Mouse (Mus musculus) midbrain, embryonic 11.5 days (tissue): ENCODE measurements around the gene Imp3. TPM values are rescaled to one million over a fixed set of nuclear protein-coding genes. Genes with fewer than 3 reads are reported as not detected.

Experiments used
- ATAC-seq: fragments of 200-750 bp; cut with Nextera tagmentation; 2 replicates; pipeline ENCODE4 v1.8.0; 2017; ENCODE audit warnings: moderate TSS enrichment, moderate library complexity; ENCODE audit not compliant: low FRiP score
- DNase-seq: peaks from one replicate; pipeline ENCODE4 v3.0.0; 2015; ENCODE audit warnings: low spot score; ENCODE audit errors: missing footprints
- H3K27ac ChIP-seq: fragments of 300-500 bp; sonication (generic); 2 replicates; pipeline ENCODE4 v1.5.1; 2014; ENCODE audit warnings: low read depth, low read length
- H3K27me3 ChIP-seq: fragments of 300-500 bp; sonication (generic); 2 replicates; pipeline ENCODE4 v1.6.1; 2014; ENCODE audit warnings: mild to moderate bottlenecking, low read length, moderate library complexity, mixed read lengths; ENCODE audit not compliant: control insufficient read depth, insufficient read depth
- H3K36me3 ChIP-seq: fragments of 300-500 bp; sonication (generic); 2 replicates; pipeline ENCODE4 v1.6.1; 2014; ENCODE audit warnings: mild to moderate bottlenecking, low read length, moderate library complexity, mixed read lengths; ENCODE audit not compliant: control insufficient read depth, insufficient read depth
- H3K4me1 ChIP-seq: fragments of 300-500 bp; sonication (generic); 2 replicates; pipeline ENCODE4 v1.6.1; 2014; ENCODE audit warnings: low read length; ENCODE audit not compliant: control insufficient read depth, insufficient read depth
- H3K4me2 ChIP-seq: fragments of 300-500 bp; sonication (generic); 2 replicates; pipeline ENCODE4 v1.6.1; 2014; ENCODE audit warnings: mild to moderate bottlenecking, moderate library complexity
- H3K4me3 ChIP-seq: fragments of 300-500 bp; sonication (generic); 2 replicates; pipeline ENCODE4 v1.5.1; 2014; ENCODE audit warnings: low read depth, low read length
- H3K9ac ChIP-seq: fragments of 300-500 bp; sonication (generic); 2 replicates; pipeline ENCODE4 v1.6.1; 2014; ENCODE audit warnings: low read length
- H3K9me3 ChIP-seq: fragments of 300-500 bp; sonication (generic); 2 replicates; pipeline ENCODE4 v1.6.1; 2016; ENCODE audit warnings: low read length; ENCODE audit not compliant: control insufficient read depth
- WGBS: fragments of 180-500 bp; shearing (Covaris S2); extraction: QIAGEN DNeasy Blood & Tissue Kit; methylation state at CpG from one replicate; pipeline ENCODE4 v1.1.7; 2014; 5-methylcytosine and 5-hydroxymethylcytosine counted together
- polyA plus RNA-seq: library from polyadenylated mRNA; unstranded; fragments of >200 nt; fragmentation: Nextera tagmentation; extraction: Ambion mirVana; gene quantifications from 2 replicates; pipeline ENCODE4 v1.2.1, GENCODE M21; 2014

Imp3 gene
- polyA plus RNA-seq, 1 experiment from 2014 or later, result 57.0 TPM

DNA sequence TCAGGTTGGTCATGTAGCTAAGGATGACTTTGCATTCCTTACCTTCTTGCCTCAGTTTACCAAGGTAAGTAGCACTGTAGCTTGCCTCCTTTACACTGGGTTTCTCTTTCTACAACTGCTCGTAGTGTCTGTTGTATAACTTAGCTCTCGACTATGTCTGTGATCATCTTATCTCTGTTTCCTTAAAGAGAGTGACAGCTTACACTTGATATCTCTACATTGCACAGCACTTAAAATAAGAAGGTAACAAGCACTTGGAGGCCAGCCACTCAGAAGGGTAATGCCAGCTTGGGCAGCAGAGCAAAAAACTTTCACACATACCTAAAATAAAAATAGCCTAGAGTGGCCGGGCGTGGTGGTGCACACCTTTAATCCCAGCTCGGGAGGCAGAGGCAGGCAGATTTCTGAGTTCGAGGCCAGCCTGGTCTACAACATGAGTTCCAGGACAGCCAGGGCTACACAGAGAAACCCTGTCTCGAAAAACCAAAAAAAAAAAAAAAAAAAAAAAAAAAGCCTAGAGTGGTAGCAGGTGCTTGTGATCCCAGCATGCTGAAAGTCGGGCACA lies 36.8 kb downstream of the Imp3 start:
- no peak overlapping the region for H3K4me3 ChIP-seq
- DNase-seq (no peak), ATAC-seq (no peak)
- no peak overlapping the region for H3K9ac ChIP-seq
- no peak overlapping the region for H3K4me2 ChIP-seq
- no peaks in the 10 kb centered on the region for H3K27me3 ChIP-seq
- no peaks in the 10 kb centered on the region for H3K36me3 ChIP-seq
- no peaks in the 10 kb centered on the region for H3K4me1 ChIP-seq
- WGBS, result 90% methylated on average over 8 of the region's 8 CpGs
- no peak overlapping the region for H3K27ac ChIP-seq
- H3K9me3 ChIP-seq, result no peaks in the 10 kb centered on the region

DNA sequence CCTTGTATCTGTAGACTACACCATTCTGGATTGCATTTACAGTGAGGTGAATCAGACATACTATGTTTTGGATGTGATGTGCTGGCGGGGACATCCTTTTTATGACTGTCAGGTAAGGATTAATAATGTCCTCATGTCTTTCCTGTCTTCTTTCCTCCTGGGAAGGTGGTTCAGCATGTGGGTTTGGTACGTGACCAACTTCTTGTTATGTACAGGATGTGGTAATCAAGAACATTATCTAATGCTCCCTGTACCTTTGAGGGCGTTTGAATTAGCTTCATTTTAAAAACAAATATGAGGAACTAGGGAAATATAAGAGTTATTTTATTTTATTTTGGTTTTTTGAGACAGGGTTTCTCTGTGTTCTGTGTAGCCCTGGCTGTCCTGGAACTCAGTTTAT lies 37.9 kb downstream of the Imp3 start:
- Histone ChIP-seq H3K4me3 (no peak overlapping the region), H3K27me3 (no peaks in the 10 kb centered on the region), H3K9me3 (no peaks in the 10 kb centered on the region), H3K36me3 (no peaks in the 10 kb centered on the region), H3K27ac (no peak overlapping the region), H3K9ac (no peak overlapping the region), H3K4me2 (no peak overlapping the region), H3K4me1 (no peaks in the 10 kb centered on the region)
- ATAC-seq (no peak), DNase-seq (no peak)
- 89% methylated on average over 3 of the region's 3 CpGs for WGBS

DNA sequence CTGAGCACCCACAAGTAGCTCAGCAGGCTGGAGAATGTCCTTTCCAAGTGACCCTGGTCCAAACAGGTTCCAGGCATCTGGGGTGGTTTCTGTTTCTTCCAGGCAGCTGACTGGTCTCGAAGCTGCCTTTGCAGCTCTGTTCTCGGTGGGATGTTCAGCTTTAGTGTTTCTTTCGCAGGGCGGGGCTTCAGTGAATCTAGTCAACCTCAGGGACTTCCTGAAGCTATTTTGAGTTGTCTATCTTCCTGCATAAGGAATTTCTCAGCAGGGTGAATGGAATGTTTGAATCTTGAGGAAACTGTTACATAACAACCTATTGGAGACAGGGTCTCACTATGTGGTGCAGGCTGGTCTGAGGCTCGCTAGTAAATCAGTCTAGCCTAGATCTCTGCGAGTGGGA lies 42.9 kb downstream of the Imp3 start:
- no peak for DNase-seq
- H3K27me3 ChIP-seq, result no peaks in the 10 kb centered on the region
- ATAC-seq, result no peak
- 87% methylated on average over 6 of the region's 6 CpGs for WGBS
- H3K4me2 ChIP-seq, result no peak overlapping the region
- H3K9me3 ChIP-seq, result no peaks in the 10 kb centered on the region
- H3K4me3 ChIP-seq, result no peak overlapping the region
- no peaks in the 10 kb centered on the region for H3K36me3 ChIP-seq
- no peak overlapping the region for H3K27ac ChIP-seq
- no peaks in the 10 kb centered on the region for H3K4me1 ChIP-seq
- no peak overlapping the region for H3K9ac ChIP-seq

DNA sequence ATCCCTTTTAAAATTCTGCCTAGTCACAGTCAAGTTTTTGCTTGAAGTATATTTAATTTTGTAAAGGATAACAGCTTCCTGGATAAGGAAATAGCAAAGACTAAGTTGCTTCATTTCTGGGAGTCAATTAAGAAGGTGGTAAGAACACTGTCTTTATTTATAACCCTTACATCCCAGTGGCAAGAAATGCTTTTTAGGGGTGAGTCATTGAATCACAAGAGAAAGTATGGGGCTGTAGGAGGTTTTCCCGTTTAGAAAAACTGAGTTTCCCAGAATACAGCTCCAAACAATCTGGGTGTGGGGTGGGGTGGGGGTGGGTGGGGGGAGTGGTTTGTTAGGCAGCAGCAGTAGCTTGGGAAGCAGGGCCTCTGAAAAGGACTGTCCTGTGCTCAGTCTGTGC lies 44.2 kb downstream of the Imp3 start:
- no peak overlapping the region for H3K9ac ChIP-seq
- no peaks in the 10 kb centered on the region for H3K4me1 ChIP-seq
- DNase-seq (no peak), ATAC-seq (no peak)
- no peak overlapping the region for H3K4me3 ChIP-seq
- no peaks in the 10 kb centered on the region for H3K9me3 ChIP-seq
- no peaks in the 10 kb centered on the region for H3K27me3 ChIP-seq
- no peaks in the 10 kb centered on the region for H3K36me3 ChIP-seq
- H3K27ac ChIP-seq, result no peak overlapping the region
- 76% methylated on average over 1 of the region's 1 CpGs for WGBS
- no peak overlapping the region for H3K4me2 ChIP-seq

Other genes starting within 250 kb of the Imp3 start
- 4.3 and 5.7 TPM in 2 replicates for gene Lingo1, start 141.0 kb upstream of the Imp3 start, polyA plus RNA-seq
- not detected in 2 replicates for gene Odf3l1, start 72.8 kb upstream of the Imp3 start, polyA plus RNA-seq
- 1.1 and 1.4 TPM in 2 replicates for gene Cspg4, start 72.4 kb upstream of the Imp3 start, polyA plus RNA-seq
- gene Snx33, start 9.1 kb upstream of the Imp3 start, polyA plus RNA-seq, result 4.8 and 4.9 TPM in 2 replicates
- 28.1 and 28.4 TPM in 2 replicates for gene Snupn, start 13.4 kb downstream of the Imp3 start, polyA plus RNA-seq
- gene Ptpn9, start 57.4 kb downstream of the Imp3 start, polyA plus RNA-seq, result 30.9 and 31.6 TPM in 2 replicates
- gene Sin3a, start 134.6 kb downstream of the Imp3 start, polyA plus RNA-seq, result 54.6 and 56.1 TPM in 2 replicates
- gene Man2c1, start 193.2 kb downstream of the Imp3 start, polyA plus RNA-seq, result 17.5 and 18.0 TPM in 2 replicates
- 5.8 and 5.9 TPM in 2 replicates for gene Neil1, start 210.8 kb downstream of the Imp3 start, polyA plus RNA-seq
- 91.6 and 100.0 TPM in 2 replicates for gene Commd4, start 220.9 kb downstream of the Imp3 start, polyA plus RNA-seq